Mouse (Mus musculus) cerebellum, adult 9-11 months (tissue): Measurements from ENCODE around the gene Cops6.

Experiments
- DNase-seq: peaks from one replicate; pipeline ENCODE4 v3.0.0; 2022

Cops6 gene

GRCm38 (mm10) chr5:138187661-138188306 is 26.9 kb downstream of the Cops6 start:
- DNase-seq, result peak; percentile 85

- peak; percentile 88 for DNase-seq
Observed at GRCm38 (mm10) chr5:138193771-138194727, 33.2 kb downstream of the Cops6 start, which contains the start of gene Mblac1. Gene Mblac1 (plus strand): TSS chr5:138194314.

- DNase-seq, result peak; percentile 66
Observed at GRCm38 (mm10) chr5:138194755-138195345, 34.0 kb downstream of the Cops6 start.

GRCm38 (mm10) chr5:138195463-138195862 is 34.6 kb downstream of the Cops6 start:
- DNase-seq, result no peak

- no peak for DNase-seq
Observed at GRCm38 (mm10) chr5:138199576-138199975, 38.7 kb downstream of the Cops6 start.

- DNase-seq, result no peak
Observed at GRCm38 (mm10) chr5:138202086-138202485, 41.2 kb downstream of the Cops6 start.

- no peak for DNase-seq
Observed at GRCm38 (mm10) chr5:138207253-138207652, 46.4 kb downstream of the Cops6 start.

GRCm38 (mm10) chr5:138207873-138208272 is 47.0 kb downstream of the Cops6 start:
- DNase-seq, result no peak
